Mouse (Mus musculus): ENCODE data around the gene Olfr1205.

The Olfr1205 gene

DNA sequence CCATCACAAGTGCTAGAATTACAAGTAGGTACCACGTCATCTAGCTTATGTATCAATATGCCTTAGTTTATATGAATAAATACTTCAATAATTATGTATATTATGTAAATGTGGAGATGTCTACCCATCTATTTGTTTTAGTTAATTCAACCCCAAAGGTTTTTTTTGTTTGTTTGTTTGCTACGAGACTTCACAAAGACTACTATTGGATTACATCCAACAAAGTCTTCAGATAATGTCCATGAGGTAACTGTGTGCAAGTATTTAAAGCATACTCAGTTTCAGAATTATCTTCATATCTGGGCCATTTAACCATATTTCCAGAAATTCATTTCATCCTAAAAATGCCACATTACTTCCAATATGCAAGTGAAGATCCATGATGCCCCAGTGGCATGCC lies at the start of gene Olfr1205:
Gene Olfr1205 (plus strand): TSS at position 301 of the 400 bp plus-strand sequence.
- no peak for DNase-seq (ENCODE audit: low read depth, low spot score)

DNA sequence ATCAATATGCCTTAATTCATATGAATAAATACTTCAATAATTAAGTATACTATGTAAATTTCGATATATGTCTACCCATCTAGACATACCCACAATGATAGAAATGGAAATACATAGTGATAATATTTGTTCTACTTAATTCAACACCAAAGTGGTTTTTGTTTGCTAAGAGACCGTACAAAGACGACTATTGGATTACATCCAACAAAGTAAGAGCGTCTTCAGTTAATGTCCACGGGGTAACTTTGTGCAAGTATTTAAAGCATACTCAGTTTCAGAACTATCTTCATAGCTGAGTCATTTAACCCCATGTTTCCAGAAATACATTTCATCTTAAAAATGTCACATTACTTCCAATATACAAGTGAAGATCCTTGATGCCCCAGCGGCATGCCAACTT lies 36.8 kb upstream of the Olfr1205 start, which contains the start of gene Olfr1201:
Gene Olfr1201 (plus strand): TSS at position 301 of the 400 bp plus-strand sequence.
- no peak for DNase-seq (ENCODE audit: low read depth, low spot score)

DNA sequence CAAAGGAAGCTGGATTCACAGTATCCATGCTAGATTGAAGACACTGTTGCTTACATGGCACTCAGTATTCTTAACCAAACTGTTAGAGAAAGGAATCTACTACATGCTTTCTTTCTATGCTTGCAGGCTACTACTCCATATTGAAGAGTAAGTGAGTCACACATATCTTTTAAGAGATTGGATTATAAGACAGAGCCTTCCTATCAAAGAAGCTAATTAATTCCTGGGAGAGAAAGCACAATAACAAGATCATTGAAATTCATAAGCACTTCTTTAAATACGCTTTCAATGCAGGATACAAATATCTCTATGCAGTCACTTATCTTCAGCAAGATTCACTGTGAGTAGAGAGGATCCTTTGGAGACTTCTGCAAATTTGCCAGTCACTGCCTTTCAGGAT lies 15.3 kb upstream of the Olfr1205 start, which contains the start of gene Olfr1202:
Gene Olfr1202 (plus strand): TSS at position 301 of the 400 bp plus-strand sequence.
- DNase-seq (ENCODE audit: low read depth, low spot score) = no peak

DNA sequence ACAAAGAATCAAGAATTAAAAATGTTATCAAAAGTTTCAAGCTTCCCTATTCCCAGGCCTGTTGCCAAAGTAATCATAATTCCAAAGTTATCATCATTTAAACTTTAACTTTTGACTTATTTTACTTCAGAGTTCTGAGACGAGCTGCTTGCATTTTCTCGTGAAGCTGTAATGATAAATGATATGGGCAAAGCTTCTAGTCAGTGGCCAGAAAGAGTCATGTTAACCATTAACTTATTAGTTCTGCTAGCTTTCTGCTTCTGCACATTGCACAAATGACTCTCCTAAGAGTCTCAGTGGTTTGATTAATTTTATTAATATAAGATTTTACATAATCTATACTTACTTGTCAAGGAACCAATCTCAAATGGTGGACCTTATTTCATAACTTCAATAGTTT lies 8.9 kb downstream of the Olfr1205 start:
- no peak for DNase-seq (ENCODE audit: low read depth, low spot score)

DNA sequence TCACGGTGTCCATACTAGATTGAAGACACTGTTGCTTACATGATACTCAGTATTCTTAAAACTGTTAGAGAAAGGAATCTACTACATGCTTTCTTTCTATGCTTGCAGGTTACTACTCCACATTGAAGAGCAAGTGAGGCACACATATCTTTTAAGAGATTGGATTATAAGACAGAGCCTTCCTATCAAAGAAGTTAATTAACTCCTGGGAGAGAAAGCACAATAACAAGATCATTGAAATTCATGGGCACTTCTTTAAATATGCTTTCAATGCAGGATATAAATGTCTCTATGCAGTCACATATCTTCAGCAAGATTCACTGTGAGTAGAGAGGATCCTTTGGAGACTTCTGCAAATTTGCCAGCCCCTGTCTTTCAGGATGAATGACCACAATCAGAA lies 19.5 kb downstream of the Olfr1205 start, which contains the start of gene Olfr1204:
Gene Olfr1204 (plus strand): TSS at position 301 of the 400 bp plus-strand sequence.
- DNase-seq (ENCODE audit: low read depth, low spot score) = no peak

DNA sequence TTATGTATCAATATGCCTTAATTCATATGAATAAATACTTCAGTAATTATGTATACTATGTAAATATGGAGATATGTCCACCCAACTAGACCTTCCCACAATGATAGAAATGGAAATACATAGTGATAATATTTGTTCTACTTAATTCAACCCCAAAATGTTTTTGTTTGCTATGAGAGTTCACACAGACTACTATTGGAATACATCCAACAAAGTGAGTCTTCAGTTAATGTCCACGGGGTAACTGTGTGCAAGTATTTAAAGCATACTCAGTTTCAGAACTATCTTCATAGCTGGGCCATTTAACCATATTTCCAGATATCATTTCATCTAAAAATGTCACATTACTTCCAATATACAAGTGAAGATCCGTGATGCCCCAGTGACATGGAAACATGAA lies 33.4 kb downstream of the Olfr1205 start, which contains the start of gene Olfr1206:
Gene Olfr1206 (plus strand): TSS at position 301 of the 400 bp plus-strand sequence.
- no peak for DNase-seq (ENCODE audit: low read depth, low spot score)
